Mouse (Mus musculus) limb, embryonic 14.5 days (tissue): ENCODE results near the gene 1700020N01Rik. TPM values are rescaled to one million over a fixed set of nuclear protein-coding genes. Genes with fewer than 3 reads are reported as not detected.

Experiments used
- ATAC-seq: fragments of 200-750 bp; cut with Nextera tagmentation; 2 replicates; pipeline ENCODE4 v1.8.0; 2017; ENCODE audit warnings: low read depth, moderate number of reproducible peaks, moderate TSS enrichment; ENCODE audit not compliant: low FRiP score
- DNase-seq: peaks from one replicate; pipeline ENCODE4 v3.0.0-alpha.2; 2015; ENCODE audit warnings: low spot score
- H3K27ac ChIP-seq: fragments of 300-500 bp; sonication (generic); replicated peaks from 2 replicates; pipeline ENCODE4 v1.5.1; 2014; ENCODE audit warnings: low read depth, mild to moderate bottlenecking, low read length, moderate library complexity, mixed read lengths
- H3K27me3 ChIP-seq: fragments of 300-500 bp; sonication (generic); 2 replicates; pipeline ENCODE4 v1.6.1; 2014; ENCODE audit warnings: low read length, mixed read lengths; ENCODE audit not compliant: control insufficient read depth, insufficient read depth
- H3K36me3 ChIP-seq: fragments of 300-500 bp; sonication (generic); 2 replicates; pipeline ENCODE4 v1.6.1; 2014; ENCODE audit warnings: mild to moderate bottlenecking, low read length, moderate library complexity, mixed read lengths; ENCODE audit not compliant: control insufficient read depth, insufficient read depth
- H3K4me1 ChIP-seq: fragments of 300-500 bp; sonication (generic); 2 replicates; pipeline ENCODE4 v1.6.1; 2014; ENCODE audit warnings: antibody characterized with exemption, low read length, mixed read lengths; ENCODE audit not compliant: control insufficient read depth, insufficient read depth
- H3K4me2 ChIP-seq: fragments of 300-500 bp; sonication (generic); replicated peaks from 2 replicates; pipeline ENCODE4 v1.6.1; 2014; ENCODE audit warnings: low read depth, mild to moderate bottlenecking, low read length, moderate library complexity; ENCODE audit not compliant: severe bottlenecking
- H3K4me3 ChIP-seq: fragments of 300-500 bp; sonication (generic); replicated peaks from 2 replicates; pipeline ENCODE4 v1.5.1; 2014; ENCODE audit warnings: low read length
- H3K9ac ChIP-seq: fragments of 300-500 bp; sonication (generic); 2 replicates; pipeline ENCODE4 v1.6.1; 2014; ENCODE audit warnings: mild to moderate bottlenecking, low read depth, low read length, moderate library complexity; ENCODE audit not compliant: severe bottlenecking
- H3K9me3 ChIP-seq: fragments of 300-500 bp; sonication (generic); 2 replicates; pipeline ENCODE4 v1.6.1; 2016; ENCODE audit warnings: low read length; ENCODE audit not compliant: control insufficient read depth
- POLR2A ChIP-seq: fragments of 200-500 bp; IDR thresholded peaks from 2 replicates; pipeline ENCODE4 v1.8.0; 2012; ENCODE audit warnings: inconsistent platforms, mild to moderate bottlenecking, moderate library complexity, borderline replicate concordance; ENCODE audit not compliant: insufficient read depth, insufficient read length; ENCODE audit errors: extremely low read depth
- WGBS: fragments of 180-500 bp; shearing (Covaris S2); extraction: QIAGEN DNeasy Blood & Tissue Kit; methylation state at CpG from one replicate; pipeline ENCODE4 v1.1.7; 2014; 5-methylcytosine and 5-hydroxymethylcytosine counted together
- polyA plus RNA-seq, 2 experiments: library from polyadenylated mRNA; depleted of rRNA in 1 of 2; stranded (reverse) in 1 of 2; unstranded in 1 of 2; fragments of >200 nt; fragmentation: Nextera tagmentation in 1 of 2; extraction: Ambion mirVana in 1 of 2; gene quantifications; 2 replicates each; pipeline versions ENCODE4 v1.2.1 to v1.2.3; 2012 to 2014

1700020N01Rik gene
- polyA plus RNA-seq, 2 experiments = not detected

GRCm38 (mm10) chr10:21629031-21629740, 36.2 kb downstream of the 1700020N01Rik start:
- DNase-seq = no peak
- no peak for ATAC-seq
- Histone ChIP-seq H3K4me2 (no peak overlapping the region), H3K27ac (no peak overlapping the region), H3K27me3 (no peaks in the 10 kb centered on the region), H3K9me3 (no peaks in the 10 kb centered on the region), H3K36me3 (no peaks in the 10 kb centered on the region), H3K9ac (no peak overlapping the region), H3K4me1 (peaks cover 15% of the 10 kb centered on the region), H3K4me3 (no peak overlapping the region)
- TF ChIP-seq POLR2A = no peak
- 85% methylated on average over 10 of the region's 10 CpGs for WGBS

DNA sequence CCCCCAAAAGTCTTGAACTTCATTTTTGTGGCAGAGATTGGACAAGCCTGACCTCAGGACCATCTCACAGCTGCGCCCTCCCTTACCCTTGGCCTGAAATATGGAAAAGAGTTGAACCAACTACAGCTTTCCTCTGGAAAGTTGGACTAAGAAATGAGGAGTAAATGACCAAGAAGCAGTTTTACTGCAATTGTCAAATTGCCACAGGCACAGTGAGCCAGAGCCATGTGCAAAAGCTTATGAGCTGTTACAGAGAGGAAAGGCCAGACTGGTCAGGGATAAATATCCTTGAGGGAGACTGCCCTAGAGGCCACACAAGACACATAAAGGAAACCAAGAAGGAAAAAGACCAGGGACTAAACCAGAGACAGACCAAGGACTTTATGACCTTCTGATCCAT, 38.5 kb downstream of the 1700020N01Rik start:
- Histone ChIP-seq H3K9ac (no peak overlapping the region), H3K4me3 (no peak overlapping the region), H3K27me3 (no peaks in the 10 kb centered on the region), H3K27ac (no peak overlapping the region), H3K9me3 (no peaks in the 10 kb centered on the region), H3K4me2 (no peak overlapping the region), H3K4me1 (peaks cover 15% of the 10 kb centered on the region), H3K36me3 (no peaks in the 10 kb centered on the region)
- 63% methylated on average over 1 of the region's 1 CpGs for WGBS
- DNase-seq (peak; percentile 34), ATAC-seq (no peak)
- TF ChIP-seq POLR2A = no peak

DNA sequence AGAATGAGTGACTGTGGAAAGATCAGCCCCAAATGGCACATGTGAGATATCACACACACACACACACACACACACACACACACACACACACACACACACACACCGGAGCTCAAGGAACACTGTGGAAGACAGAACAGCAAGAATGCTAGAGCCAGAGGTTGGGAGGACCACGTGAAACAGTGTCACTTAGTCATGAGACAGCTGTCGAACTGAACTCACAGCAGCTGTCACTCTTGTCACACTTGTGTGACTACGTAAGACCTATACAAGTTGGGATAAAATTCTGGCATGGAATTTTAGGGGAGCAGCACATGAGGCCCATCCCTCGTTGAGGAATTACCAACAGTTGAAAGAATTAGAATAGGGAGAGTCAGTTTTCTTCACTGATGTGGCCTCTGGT, 39.7 kb downstream of the 1700020N01Rik start:
- no peaks in the 10 kb centered on the region for H3K36me3 ChIP-seq
- no peak overlapping the region for H3K4me2 ChIP-seq
- H3K27ac ChIP-seq = no peak overlapping the region
- DNase-seq (no peak), ATAC-seq (peak; percentile 53; the same call in 1 of the 2 replicates)
- H3K9ac ChIP-seq = no peak overlapping the region
- WGBS = 65% methylated on average over 5 of the region's 5 CpGs
- no peak overlapping the region for H3K4me3 ChIP-seq
- H3K9me3 ChIP-seq = no peaks in the 10 kb centered on the region
- H3K27me3 ChIP-seq = no peaks in the 10 kb centered on the region
- TF ChIP-seq POLR2A = no peak
- H3K4me1 ChIP-seq = peaks cover 13% of the 10 kb centered on the region

GRCm38 (mm10) chr10:21635988-21636710, 43.2 kb downstream of the 1700020N01Rik start:
- no peak for TF ChIP-seq POLR2A
- H3K9ac ChIP-seq = no peak overlapping the region
- no peaks in the 10 kb centered on the region for H3K27me3 ChIP-seq
- H3K4me2 ChIP-seq = no peak overlapping the region
- DNase-seq (no peak), ATAC-seq (no peak)
- peaks cover 4% of the 10 kb centered on the region for H3K4me1 ChIP-seq
- H3K36me3 ChIP-seq = no peaks in the 10 kb centered on the region
- WGBS = 83% methylated on average over 4 of the region's 4 CpGs
- H3K27ac ChIP-seq = no peak overlapping the region
- no peaks in the 10 kb centered on the region for H3K9me3 ChIP-seq
- H3K4me3 ChIP-seq = no peak overlapping the region

GRCm38 (mm10) chr10:21636711-21637081, 43.8 kb downstream of the 1700020N01Rik start:
- H3K27ac ChIP-seq = no peak overlapping the region
- H3K27me3 ChIP-seq = no peaks in the 10 kb centered on the region
- H3K4me2 ChIP-seq = no peak overlapping the region
- no peak overlapping the region for H3K4me3 ChIP-seq
- DNase-seq = no peak
- no peak for ATAC-seq
- no peaks in the 10 kb centered on the region for H3K9me3 ChIP-seq
- peaks cover 3% of the 10 kb centered on the region for H3K4me1 ChIP-seq
- no peaks in the 10 kb centered on the region for H3K36me3 ChIP-seq
- 71% methylated on average over 6 of the region's 6 CpGs for WGBS
- no peak for TF ChIP-seq POLR2A
- H3K9ac ChIP-seq = no peak overlapping the region
